Mouse (Mus musculus) brain, adult 2 months (tissue): ENCODE measurements around the gene Raly.
"Not testable (repeated sequence)": the region's sequence is repeated elsewhere in the genome, so short reads cannot be mapped to it uniquely, and the experiment has no call there.

Experiments used
- DNase-seq: peaks from one replicate; pipeline ENCODE4 v3.0.0; 2011; ENCODE audit warnings: low read depth, low spot score

Gene Raly

GRCm38 (mm10) chr2:154836537-154836936, 45.6 kb downstream of the Raly start:
- DNase-seq = no peak

GRCm38 (mm10) chr2:154848086-154848485, 57.2 kb downstream of the Raly start:
- peak; percentile 41 for DNase-seq

DNA sequence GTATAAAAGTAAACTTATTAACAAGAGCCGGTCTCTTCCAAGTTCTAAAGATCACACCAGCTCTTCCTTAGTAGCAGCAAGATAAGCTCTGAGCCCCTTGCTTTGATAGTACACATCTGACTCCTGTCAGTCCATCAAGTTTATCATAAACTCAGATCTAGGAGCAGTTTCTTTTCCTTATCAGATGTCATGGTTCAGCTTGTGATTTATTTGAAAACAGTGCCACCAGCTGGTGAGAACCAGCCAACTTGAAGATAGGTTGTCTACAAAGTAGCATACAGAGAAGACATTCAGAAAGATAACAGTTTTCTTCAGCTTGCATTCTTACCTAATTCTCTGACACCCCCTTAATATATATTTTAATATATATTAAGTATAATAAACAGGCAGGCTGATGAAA, 64.5 kb downstream of the Raly start:
- peak; percentile 87 for DNase-seq

- DNase-seq = peak; percentile 53
These were observed 72.8 kb downstream of the Raly start for GRCm38 (mm10) chr2:154863672-154864071.

DNA sequence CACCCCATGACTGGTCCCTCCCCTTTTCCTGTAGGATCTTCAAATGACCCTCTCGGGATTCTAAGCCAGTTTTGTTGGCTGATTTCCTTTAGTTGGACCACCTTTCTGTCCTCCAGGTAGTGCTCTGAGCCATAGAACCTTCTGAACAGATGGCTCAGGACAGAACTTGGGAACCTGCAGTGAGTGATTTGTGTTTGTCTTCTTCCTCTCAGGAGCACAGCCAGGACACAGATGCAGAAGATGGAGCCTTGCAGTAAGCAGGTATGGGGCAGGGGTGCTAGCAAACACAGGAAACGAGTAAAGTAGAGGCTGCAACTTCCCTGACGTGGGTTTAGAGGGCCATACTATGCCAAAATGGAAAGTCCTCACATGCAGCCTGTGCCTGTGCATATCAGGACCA, 74.8 kb downstream of the Raly start:
- DNase-seq = peak; percentile 62

DNA sequence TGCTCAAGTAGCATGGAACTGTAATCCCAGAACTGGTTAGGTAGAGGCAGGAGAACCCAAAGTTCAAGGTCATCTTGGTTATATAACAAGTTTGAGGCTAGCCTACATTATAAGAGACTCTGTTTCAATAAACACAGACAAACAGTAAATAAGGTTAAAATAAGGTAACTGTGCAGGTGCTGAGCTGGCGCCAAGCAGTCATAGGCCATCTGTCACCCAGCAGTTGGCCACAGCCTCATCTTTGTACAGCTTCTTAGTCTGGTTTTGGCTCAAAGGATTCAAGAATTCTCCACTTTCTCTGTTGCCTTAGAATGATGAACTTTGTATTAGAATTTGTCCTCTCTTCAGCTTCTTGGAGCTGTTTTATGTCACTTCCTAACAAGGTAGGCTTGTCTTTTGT, 77.2 kb downstream of the Raly start:
- DNase-seq = peak; percentile 89

DNA sequence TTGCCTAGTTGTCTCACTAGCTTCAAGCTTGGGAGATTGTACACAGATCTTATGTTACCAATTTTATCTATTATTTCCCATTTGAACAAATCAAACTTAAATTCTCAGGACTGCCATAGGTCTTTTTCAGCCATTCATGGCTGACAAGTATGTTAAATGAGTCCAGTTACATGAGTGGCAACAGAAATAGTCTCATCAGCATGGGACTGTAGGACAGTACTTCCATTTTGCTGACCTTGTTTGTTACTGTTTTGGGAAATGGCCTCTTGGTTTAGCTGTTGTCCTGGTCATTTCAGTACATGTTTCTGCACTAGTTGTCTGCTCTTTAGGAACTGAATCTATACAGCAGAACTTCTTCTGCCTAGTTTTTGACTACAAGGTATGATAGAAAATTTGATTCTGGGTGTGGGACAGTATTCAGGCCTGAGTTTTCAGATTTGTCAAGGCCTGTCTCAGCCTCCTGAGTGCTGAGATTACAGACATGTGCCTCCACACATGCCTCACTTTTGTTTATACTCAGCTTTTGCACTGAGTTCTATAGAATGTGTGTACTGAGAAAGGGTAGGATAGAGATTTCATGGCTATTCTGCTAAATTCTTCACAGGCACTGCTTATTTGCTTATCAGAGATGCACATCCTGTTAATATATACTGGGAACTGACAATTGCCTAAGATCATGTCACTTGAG, 79.2 kb downstream of the Raly start:
- no peak for DNase-seq

- DNase-seq = peak; percentile 52
These were observed 85.7 kb downstream of the Raly start for GRCm38 (mm10) chr2:154876621-154877020.

GRCm38 (mm10) chr2:154891585-154891984, 100.7 kb downstream of the Raly start:
- DNase-seq = no peak

GRCm38 (mm10) chr2:154892201-154893044, 101.5 kb downstream of the Raly start, which contains the start of gene Eif2s2:
Gene Eif2s2 (minus strand): TSS chr2:154892935.
- peak; percentile 99 for DNase-seq

- no peak for DNase-seq
These were observed 102.1 kb downstream of the Raly start for GRCm38 (mm10) chr2:154893045-154893385.

DNA sequence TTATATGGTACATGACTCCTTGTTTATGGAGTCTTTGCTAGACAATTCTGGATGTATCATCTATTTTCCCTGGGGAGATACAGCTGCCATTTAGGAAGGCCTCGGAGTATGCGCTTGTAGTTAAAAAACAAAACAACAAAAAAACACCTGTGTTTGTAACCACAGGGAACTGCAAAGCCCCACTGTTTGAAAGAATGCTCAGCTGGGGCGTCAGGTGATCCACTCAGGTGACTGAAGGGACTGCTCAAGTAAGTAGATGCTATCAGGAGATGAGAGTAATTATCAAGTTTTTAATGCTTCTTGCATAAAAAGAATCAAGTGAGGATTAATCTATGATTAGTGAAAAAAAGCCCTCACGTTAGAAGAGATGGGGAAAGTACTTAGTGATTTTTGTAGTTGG, 102.7 kb downstream of the Raly start:
- no peak for DNase-seq

DNA sequence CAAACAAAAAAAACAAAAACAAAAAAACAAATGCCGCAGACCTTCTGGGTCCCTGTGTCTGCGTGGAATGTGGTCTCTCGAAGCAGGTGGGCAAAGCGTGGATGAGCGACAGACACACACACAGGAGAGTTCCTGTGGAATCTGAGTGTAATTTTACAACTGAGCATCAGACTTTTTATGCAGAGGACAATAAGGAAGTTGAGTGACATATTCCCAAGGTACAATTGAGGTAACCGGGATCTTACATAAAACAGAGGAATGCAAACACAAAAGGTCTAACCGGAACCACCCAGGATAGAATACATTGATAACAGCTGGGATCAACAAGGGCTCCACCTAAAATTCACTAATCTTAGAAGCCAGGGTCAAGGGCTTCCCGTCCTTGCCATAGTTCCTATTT, 108.1 kb downstream of the Raly start:
- not testable (repeated sequence) for DNase-seq

GRCm38 (mm10) chr2:154899412-154899811, 108.5 kb downstream of the Raly start:
- DNase-seq = not testable (repeated sequence)

DNA sequence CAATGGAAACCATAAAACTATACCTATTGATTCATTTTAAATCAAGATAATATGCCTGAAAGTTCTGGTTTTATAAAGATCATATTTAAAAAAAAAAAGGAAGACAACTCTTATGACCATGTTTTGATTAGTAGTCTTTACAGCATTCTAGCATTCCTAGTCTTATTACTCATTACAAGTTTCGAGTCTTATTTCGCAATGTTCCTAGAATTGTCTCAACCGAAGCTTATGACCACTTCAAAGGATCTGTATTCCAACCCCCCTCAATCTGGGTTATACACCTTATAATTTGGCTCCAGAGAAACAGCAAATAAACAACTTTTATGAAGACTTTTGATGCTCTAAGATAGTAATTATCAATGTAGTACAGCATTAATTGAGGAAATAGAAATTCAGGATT, 111.2 kb downstream of the Raly start:
- DNase-seq = no peak

GRCm38 (mm10) chr2:154905796-154906195, 114.9 kb downstream of the Raly start:
- DNase-seq = no peak

DNA sequence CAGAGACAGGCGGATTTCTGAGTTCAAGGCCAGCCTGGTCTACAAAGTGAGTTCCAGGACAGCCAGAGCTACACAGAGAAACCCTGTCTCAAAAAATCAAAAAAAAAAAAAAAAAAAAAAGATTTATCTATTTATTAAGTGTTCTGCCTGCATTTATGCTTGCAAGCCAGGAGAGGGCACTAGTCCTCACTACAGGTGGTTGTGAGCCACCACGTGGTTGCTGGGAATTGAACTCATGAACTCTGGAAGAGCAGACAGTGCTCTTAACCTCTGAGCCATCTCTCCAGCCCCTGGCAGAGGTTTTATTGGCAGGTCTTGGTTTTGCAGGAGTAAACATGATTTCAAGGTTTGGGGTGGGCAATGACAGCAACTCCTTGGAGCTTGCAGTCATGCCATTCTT, 117.3 kb downstream of the Raly start:
- DNase-seq = not testable (repeated sequence)

GRCm38 (mm10) chr2:154909789-154910188, 118.9 kb downstream of the Raly start:
- DNase-seq = no peak

DNA sequence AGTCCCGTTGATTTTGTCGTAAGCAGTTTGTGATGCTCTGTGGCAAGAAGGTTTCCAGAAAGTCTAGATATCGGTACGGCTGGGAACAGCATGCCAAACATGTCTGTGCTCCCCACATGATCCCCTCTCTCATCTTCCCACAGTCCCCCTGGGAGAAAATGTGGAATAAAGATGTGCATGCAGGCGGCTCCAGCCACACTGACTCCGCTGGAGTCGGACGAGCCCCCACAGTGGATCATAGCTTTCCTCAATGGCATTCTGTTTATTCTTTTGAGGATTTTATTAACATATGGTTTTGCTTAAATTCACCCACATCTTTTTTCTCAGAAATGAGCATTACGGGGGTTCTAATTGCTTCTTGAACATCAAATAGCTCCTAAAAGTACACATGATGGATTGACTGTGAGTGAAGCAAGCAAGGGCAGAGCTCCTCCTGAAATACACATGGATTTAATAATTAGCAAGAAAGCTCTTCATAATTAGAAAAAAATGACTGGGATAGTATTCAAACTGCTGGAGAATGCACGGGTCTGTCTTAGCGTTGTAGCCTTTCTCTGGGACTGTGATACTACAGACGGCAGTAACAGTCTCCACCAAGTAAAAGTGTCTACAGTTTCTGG, 125.1 kb downstream of the Raly start:
- no peak for DNase-seq

DNA sequence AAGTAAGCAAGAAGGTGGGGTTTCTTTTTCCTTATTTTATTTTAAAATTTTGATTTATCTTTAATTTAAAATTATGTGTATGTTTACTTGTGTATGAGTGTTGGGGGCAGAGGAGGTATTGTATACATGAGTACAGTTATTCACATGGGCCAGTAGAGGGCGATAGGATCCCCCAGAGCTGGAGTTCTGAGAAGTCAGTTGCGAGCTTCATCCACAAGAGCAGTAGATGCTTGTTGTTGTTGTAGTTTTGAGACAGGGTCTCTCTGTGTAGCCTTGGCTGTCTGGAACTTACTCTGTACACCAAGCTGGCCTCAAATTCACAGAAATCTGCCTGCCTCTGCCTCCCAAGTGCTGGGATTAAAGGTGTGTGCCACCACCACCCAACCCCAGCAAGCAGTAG, 125.7 kb downstream of the Raly start:
- DNase-seq = peak; percentile 65
